Mouse (Mus musculus): ENCODE results near the gene Foxj3.

GRCm38 (mm10) chr4:119626081-119626645 is 89.4 kb downstream of the Foxj3 start:
- TF ChIP-seq CTCF (IDR thresholded peaks at IDR 0.05; ENCODE audit: insufficient read depth, low read depth, low read length) = no peak
- TF ChIP-seq POLR2A (IDR thresholded peaks at IDR 0.05; ENCODE audit: insufficient read depth, low read depth, low read length) = no peak
